Mouse (Mus musculus): ENCODE measurements at regions not wholly inside any gene's neighbourhood (a gene's known extent, or its start where the extent isn't known, plus 50 kb on each side); places are given as distances from the start of the nearest gene placed in this dataset.
A peak's percentile ranks its signal among the peaks of the same experiment; 100 is the strongest.

DNA sequence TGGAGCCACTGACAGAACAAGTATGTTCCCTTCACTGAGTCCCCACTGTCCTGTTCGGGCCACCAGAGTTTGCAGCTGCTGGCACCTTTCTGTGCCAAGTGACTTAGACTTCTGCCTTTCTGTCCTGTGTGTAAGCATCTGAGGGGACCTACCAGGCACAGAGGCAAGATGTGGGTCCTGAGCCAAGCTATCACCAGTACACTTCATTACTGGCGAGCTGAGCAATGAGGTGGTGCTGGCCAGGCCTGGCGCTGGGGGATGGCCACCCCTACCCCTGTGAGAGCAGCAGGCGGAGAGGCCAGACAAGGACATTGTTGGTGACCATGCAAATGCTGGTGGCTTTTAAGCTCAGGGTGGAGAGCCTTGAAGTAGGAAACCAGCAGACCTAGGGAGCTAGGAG is 87.6 kb upstream of the Mrps6 start:
- no peak for DNase-seq

DNA sequence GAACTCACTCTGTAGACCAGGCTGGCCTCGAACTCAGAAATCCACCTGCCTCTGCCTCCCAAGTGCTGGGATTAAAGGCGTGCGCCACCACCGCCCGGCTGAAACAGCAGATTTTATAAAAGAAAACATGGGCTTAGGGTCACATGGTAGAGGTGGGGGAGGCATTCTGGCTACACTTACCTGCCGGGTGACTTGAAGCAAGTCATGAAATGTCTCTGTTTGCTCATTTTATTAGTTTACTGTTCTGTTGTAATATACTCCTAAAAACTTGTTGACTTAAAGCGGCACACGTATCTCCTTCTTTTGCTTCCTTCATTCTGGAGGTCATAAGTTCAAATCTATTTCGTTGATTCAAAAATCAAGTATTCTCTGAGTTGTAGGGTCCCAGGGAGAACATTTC is 84.9 kb upstream of the Mrps6 start:
- DNase-seq: no peak

DNA sequence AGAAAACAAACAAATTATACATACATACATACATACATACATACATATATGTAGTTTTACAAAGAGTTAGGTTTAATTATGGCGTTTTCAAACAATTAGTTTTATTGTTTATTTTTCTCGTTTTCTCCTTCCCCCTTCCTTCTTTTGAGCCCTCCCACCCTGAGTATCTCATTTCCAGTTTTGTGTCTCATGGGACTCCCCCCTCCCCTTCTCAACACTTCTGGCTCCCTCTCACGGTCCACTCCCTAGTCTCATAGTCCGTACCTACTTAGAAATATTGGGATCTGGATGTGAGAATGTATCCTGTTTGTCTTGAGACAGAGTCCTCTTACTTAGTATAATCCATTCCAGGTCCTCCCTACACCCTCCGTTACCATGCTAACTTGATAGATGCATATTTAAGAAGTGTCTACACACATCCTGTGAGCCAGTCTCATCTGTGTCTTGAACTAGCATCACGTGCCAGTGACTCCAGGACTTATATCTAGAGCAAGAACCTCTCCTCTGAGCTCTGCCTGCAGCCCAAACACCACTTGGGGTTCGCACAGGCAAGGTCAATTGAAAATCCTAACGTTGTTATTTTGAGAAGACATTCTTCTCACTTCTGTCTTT is 81.8 kb upstream of the Mrps6 start:
- no peak for DNase-seq

DNA sequence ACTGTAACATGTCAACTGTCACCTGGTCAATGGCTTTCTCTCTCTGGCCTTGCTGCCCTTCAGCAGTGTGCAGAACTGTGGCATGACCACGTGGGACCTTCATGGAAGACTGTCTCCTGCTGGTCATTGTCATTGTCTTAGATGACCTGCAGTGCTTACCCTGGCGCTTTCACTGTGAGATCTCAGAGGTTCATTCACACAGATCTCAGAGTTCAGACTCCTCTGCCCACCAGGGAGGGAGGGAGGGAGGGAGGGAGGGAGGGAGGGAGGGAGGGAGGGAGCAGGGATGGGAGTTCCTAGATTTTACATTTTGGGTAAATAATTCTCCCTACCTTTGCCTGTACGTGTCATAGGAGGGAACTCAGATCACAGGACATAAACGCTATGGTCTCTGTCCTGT is 79.6 kb upstream of the Mrps6 start:
- DNase-seq: no peak

DNA sequence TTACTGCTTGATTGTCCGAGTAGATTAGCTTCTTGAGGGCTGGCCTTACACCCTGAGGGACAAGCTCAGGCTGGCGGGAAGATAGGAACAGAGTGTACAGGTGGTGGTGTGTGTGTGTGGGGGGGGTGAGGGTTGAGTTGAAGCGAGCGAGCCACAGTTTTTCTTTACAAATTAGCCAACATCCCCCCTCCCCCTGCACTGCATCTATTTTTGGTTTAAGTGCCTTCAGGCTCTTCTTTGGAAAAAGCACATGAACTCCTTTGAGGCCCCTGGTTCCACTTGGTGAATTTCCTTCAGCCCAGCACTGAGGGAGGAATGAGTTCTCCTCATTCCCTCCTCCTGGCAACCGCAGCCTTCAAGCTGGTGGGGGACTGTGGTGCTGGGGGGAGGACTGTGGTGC is 79.2 kb upstream of the Mrps6 start:
- DNase-seq: peak; percentile 61 to 78

DNA sequence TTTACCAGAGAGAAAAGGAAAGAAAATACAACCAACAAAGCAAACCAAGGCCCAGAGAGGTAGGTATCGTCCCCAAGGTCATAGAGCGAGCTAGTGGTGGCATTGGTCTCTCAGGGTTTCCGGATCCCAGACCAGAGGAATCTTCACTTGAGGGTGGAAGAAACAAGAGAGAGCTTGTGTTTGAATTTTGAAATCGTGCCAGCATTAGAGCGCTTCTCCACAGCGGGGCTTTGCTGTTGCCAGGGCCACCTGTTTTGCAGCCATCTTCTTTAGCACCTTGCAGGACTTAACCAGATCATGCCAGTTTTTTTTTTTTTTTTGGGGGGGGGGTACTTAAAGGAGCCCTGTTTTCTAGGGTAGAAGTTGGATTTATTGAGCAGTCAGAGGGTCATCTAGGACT is 77.6 kb upstream of the Mrps6 start:
- DNase-seq: no peak

DNA sequence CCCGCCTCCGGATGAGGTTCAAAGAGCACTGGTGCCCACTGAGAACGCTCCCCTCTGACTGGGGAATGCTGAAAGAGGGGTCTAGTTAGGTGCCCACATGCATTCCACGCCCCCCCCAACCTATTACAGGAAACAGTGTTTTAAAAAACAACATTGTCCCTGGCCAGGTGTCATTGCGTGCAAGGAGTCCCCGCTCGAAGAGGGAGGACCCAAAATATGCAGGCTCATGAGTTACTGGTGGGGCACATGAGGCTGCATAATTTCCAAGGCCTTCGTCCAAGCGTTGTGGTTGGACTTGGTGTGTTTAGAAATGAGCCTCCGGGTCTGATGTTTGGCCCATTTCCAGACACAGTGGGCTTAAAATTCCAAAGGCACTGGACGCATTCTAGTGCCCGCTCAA is 72.9 kb upstream of the Mrps6 start:
- peak in 1 of 2 experiments; percentile 38 for DNase-seq

DNA sequence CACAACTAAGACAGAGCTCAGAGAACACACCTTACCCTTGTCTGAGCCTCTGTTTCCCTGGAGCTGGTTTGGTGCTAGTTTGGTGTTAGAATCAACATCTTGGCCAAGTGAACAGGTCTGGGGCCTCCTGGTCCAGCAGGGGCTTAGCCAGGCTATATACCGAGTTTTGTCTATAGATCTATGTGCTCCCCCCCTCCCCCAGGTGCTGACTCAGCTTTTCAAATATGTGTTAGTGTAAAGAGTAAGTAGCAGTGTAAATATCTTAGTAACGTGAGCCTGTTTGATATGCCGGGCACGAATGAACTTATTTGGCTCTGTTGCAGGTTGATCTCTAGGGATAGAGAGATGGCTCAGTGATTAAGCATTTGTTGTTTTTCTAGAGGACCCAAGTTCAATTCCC is 68.7 kb upstream of the Mrps6 start:
- DNase-seq: no peak

DNA sequence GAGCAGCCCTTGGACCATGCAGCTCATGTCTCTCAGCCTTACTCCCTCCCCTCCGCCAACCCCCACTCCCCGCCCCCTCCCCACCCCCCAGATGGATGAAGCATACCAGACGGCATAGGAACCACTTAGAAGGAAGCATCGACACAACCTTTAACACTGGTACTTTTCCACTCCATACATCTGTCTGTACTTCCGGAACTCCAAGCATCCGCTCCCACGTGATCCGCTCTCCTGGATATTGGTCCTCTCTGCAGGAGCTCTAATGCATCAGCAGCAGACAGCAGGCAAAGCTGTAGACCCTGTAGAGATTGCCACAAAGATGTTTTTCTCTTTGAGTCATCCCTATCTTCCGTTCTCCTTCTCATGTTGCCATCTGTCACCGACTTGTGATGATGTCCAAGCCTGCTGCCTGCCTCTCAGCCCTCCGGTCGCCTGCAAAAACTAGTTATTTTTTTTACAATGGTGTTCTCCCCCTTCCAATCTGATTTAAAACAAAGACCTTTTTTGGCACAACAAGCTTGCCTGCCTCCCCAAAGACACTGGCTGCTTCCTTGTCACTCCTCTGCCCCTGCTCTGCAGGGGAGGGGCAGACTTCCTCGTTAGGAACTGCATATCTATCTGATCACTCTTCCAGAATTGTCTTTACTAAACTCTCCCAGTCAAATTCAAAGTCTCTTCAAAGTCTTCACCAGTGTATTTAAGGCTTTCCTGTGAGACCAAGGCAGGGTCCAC is 62.4 kb upstream of the Mrps6 start:
- DNase-seq: peak; percentile 52 to 73

DNA sequence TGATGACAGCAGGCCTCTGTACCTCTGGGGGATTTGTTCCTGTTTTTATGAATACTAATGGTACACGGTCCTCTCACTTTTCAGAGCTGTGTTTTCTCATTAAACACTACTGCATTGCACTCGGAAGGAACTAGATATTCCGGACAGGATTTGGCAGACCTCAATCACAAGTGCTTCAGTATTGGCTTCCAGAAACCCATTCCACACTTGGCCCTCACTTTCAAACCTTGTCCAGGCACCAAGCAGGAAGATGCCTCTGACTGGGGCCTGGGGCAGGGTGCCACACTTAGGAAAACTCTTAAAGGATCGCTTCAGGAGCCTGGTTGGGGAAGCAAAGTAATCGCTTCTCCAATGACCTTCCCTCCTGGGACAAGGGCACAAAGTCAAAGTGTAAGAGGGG is 50.7 kb upstream of the Mrps6 start:
- DNase-seq: no peak
